Mouse (Mus musculus) WW6 (cell line): ENCODE data around the gene Gm10663.

Experiments used
- DNase-seq: peaks from one replicate; pipeline ENCODE4 v3.0.0-alpha.2; 2013; ENCODE audit warnings: low read depth, low spot score

The Gm10663 gene

GRCm38 (mm10) chr8:65085680-65086079 is 10.8 kb downstream of the Gm10663 start:
- no peak for DNase-seq

DNA sequence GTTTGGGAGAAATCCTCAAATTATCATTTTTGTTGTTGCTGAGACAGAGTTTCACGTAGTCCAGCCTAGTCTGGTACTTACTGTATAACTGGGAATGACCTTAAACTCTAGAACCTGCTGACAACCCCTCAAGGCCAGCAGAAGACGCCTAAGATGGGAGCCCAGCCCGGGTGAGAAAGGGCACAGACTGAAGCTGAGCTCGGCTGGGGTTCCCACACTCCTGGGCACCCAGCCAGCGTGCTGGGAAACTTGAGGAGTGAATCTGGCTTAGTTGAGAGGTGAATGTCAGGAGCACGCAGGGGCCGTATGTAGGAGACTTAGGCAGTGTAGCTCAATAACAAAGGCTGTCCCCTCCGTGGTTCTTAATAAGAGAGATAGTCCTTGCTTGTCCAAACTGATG is 12.9 kb downstream of the Gm10663 start:
- no peak for DNase-seq

GRCm38 (mm10) chr8:65088120-65088519 is 13.3 kb downstream of the Gm10663 start:
- DNase-seq: no peak

DNA sequence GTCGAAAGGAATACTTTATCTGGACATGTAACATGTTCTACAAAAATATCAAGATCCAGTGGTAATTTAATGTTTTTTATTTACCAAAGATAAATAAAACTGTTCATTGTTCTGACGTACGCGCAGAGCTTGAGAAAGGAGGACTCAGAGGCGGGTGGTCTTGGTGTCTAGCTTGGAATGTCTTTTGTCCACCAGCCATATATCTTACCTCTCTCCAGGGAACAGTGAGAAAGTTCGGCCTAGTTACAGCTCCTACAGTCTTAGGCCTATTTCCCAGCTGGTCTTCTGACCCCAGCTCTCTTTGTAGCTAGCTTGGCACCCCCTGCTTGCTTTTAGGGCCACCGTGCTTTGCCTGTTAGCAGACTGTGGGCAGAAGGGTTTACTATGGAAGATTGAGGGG is 14.9 kb downstream of the Gm10663 start:
- DNase-seq: no peak

GRCm38 (mm10) chr8:65097760-65098415 is 23.1 kb downstream of the Gm10663 start:
- no peak for DNase-seq

DNA sequence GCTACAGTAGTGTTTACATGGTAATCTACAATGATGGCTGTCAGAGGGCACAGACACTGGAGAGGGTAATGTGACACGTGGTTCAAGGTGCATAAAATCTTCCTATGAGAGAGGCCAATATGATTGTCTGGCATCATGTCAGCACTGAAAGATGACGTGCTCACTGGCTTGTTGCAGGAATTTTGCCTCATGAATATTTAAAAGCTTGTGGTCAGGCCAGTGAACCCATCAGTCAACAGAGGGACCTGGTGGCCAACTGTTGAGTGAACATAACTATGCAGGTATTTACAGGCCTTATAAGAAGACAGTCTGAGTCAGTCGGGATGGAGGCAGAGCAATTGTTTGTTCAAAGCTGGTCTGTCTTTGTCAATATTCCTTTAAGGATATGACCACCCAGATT is 24.9 kb downstream of the Gm10663 start:
- DNase-seq: no peak

DNA sequence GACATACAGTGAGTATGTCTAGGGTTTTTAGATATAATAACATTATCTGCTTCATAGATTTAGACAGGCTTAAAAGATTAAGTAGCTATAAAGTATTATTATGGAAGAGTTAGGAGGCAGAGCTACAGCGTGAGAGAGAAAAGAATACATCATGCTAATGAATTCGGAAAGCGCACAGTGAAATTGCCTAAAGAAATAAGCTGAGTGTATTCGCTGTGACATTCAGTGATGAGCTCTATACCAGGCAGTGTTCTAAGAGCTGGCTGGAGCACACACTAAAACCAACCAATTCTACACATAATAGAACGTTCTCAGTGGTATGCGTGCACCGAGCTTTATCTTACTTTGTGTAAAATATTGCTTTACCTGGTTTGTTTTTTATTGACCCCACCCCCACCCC is 28.8 kb downstream of the Gm10663 start:
- no peak for DNase-seq

GRCm38 (mm10) chr8:65104041-65104440 is 29.2 kb downstream of the Gm10663 start:
- DNase-seq: no peak

DNA sequence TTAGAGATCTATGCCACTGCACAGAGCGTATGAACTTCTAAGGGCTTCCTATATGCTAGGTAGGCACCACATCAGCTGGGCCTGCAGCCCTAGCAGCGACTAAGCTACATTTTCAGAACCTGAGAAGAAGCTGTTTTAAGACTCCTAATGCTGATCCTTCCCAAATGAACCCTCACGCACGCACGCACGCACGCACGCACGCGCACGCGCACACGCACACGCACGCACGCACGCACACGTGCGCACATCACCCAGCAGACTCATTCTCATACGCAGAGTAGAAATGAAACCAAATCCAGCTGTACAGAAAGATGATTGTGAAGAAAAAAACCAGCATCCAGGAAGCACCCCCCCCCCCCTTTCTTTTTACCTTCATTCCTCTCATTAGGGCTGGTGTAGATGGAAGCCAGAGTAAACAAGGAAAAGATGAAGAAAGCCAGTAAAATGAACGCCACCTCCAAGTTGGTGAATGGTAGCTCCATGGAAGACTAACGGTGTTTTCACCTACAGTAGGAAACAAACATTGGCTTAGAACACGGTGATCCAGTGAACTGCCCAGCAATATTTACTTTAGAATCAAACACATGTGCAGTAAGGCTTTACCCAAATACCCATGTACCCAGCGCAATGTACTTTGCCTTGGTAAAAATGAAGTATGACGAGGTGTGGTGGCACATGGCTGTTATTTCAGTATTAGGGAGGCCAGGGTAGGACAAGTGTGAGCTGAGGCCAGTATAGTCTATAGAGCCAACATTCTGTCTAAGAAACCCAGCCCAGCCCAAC is 33.3 kb downstream of the Gm10663 start:
- DNase-seq: no peak

GRCm38 (mm10) chr8:65108936-65109335 is 34.1 kb downstream of the Gm10663 start:
- DNase-seq: no peak

DNA sequence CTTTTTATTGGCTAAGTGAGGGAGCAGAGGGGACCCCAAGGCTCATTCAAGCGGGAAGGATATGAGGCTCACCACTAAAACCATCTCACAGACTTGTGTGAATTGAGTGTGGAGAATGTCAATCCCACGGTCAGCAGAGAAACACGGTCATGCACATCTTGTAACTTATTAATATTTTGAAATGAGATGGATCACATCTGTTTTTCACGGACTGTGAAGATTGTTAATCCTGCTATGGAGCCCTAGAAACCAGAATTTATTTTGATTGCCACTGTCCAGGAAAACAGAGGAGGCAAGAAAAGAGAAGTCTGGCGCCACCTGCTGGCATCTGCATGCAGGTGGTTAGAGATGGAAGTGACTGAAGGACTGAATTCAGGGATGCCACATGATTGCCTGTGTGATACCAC is 35.5 kb downstream of the Gm10663 start:
- peak; percentile 56 for DNase-seq

DNA sequence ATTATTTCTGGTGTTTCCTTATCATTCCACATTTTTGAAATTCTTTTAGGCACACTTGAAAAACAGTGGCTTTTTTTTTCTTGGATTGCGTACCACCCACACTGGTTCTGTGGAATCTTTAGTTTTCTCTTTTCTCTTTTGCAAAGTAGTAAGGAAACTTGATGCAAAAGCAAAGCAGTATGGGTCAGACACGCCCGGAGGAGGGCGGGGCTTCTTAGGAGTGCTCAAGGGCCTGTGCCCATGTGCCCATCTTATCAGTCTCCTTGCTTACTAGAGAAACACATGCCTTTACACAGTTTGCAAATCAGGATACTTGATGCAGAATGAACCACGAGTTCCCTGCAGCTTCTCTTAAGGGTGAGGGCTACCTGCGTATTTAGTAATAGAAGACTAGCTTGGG is 37.3 kb downstream of the Gm10663 start:
- no peak for DNase-seq

DNA sequence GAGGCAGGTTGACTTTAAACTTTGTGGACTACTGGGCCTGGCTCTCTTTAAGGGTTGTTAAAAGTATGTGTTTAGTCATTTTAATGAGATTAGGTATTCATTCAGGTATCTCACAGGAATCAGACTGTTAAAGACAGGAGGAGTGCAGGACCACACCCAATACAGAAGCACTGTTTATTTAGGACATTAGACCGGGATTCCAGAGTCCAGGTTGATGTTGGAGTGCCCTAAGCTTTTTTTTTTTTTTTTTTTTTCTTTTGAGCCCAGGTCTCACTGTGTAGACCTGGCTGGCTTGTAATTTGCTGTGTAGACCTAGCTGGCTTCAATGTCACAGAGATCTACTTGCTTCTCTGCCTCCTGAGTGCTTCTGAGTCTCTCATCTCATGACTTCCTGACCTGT is 51.2 kb downstream of the Gm10663 start:
- no peak for DNase-seq

GRCm38 (mm10) chr8:65126454-65126853 is 51.6 kb downstream of the Gm10663 start:
- DNase-seq: no peak
